Mouse (Mus musculus) E14TG2a.4 (cell line): Measurements from ENCODE around the gene Ctf2.
A peak's percentile ranks its signal among the peaks of the same experiment; 100 is the strongest.

ENCODE experiments used
- H3K27me3 ChIP-seq: 2 replicates; pipeline ENCODE4 v1.6.1; 2014; ENCODE audit warnings: low read length, control low read depth; ENCODE audit not compliant: insufficient read depth
- H3K36me3 ChIP-seq: 2 replicates; pipeline ENCODE4 v1.6.1; 2014; ENCODE audit warnings: low read length, control low read depth; ENCODE audit not compliant: insufficient read depth
- H3K4me1 ChIP-seq: replicated peaks from 2 replicates; pipeline ENCODE4 v1.6.1; 2014; ENCODE audit warnings: low read depth, low read length, control low read depth
- H3K4me3 ChIP-seq: replicated peaks from 2 replicates; pipeline ENCODE4 v1.5.1; 2014; ENCODE audit warnings: mild to moderate bottlenecking, low read length
- H3K9me3 ChIP-seq: 2 replicates; pipeline ENCODE4 v1.6.1; 2014; ENCODE audit warnings: low read length, control low read depth
- CTCF ChIP-seq: conservative IDR thresholded peaks from 2 replicates; pipeline ENCODE4 v1.5.1; 2014; ENCODE audit warnings: low read length
- NANOG ChIP-seq: IDR thresholded peaks from 2 replicates; pipeline ENCODE4 v1.6.1; 2014; ENCODE audit warnings: borderline replicate concordance, low read length, mixed read lengths
- POU5F1 ChIP-seq: IDR thresholded peaks from 2 replicates; pipeline ENCODE4 v1.6.1; 2014; ENCODE audit warnings: low read length, borderline replicate concordance

The Ctf2 gene

DNA sequence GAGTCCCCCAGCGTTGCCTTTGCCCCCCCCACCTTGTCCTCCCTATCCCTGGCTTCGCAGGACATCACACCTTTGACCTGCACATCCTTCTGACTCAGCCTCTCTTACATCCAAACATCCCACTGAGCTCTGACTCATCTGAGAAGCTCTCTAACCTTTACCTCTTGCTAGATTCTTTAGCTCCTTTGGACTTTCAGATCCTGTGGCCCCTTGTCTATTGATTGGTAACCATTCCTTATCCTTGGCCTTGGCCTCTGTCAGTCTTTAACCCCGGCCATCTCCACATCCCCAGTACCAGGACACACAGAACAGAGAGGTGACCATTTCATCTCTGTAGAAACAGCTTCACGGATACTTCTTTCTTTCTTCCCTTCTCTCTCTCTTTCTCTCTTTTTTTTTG, 1.8 kb downstream of the Ctf2 start:
- no peak overlapping the region for H3K4me3 ChIP-seq
- TF ChIP-seq POU5F1 (no peak), CTCF (no peak), NANOG (no peak)
- H3K9me3 ChIP-seq = no peaks in the 10 kb centered on the region
- H3K36me3 ChIP-seq = no peaks in the 10 kb centered on the region
- H3K4me1 ChIP-seq = peaks cover 25% of the 10 kb centered on the region
- 0 out of 2 replicates have a peak, but pooled peaks cover 8% of the 10 kb centered on the region for H3K27me3 ChIP-seq

DNA sequence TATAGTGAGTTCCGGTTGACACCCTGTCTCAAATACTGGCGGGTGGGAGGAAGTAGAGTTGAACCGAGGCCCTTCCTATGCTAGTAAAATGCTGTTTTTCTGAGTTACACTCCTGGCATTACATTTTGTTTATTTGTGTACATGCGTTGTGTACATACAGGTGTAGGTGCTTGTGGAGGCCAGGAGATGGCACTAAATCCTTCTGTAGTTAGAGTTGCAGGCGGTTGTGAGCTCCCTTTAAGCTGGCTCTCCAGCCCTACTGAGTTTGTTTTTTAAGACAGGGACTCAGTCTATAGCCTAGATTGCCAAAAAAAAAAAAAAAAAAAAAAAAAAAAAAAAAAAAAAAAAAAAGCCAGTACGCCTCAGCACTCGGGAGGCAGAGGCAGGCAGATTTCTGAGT, 4.1 kb downstream of the Ctf2 start:
- Histone ChIP-seq H3K36me3 (no peaks in the 10 kb centered on the region), H3K27me3 (0 out of 2 replicates have a peak, but pooled peaks cover 8% of the 10 kb centered on the region), H3K9me3 (no peaks in the 10 kb centered on the region), H3K4me1 (peaks cover 44% of the 10 kb centered on the region), H3K4me3 (no peak overlapping the region)
- TF ChIP-seq POU5F1 (no peak), NANOG (no peak), CTCF (peak; percentile 45)

DNA sequence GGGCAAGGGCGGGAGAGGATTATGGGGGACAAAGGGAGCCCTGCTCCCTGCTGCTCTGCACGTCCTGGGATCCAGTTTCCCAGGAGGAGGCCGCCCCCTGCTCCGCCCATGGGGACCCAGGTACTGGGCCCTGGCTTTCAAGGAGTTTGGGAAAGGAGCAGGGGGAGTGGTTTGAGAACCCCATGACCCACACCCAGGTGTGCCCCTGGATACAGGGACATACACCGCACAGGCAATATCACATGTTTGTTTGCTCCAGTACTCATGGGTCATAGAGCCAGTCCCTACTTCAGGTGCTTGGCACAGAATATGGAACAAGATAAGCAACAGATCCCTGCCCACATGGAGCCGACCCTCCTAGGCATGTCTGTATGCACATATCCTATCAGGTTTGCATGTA, 6.0 kb downstream of the Ctf2 start:
- Histone ChIP-seq H3K36me3 (no peaks in the 10 kb centered on the region), H3K4me3 (peak overlapping the region; percentile 26), H3K4me1 (peaks cover 44% of the 10 kb centered on the region), H3K9me3 (no peaks in the 10 kb centered on the region), H3K27me3 (0 out of 2 replicates have a peak, but pooled peaks cover 4% of the 10 kb centered on the region)
- no peak for TF ChIP-seq POU5F1
- no peak for TF ChIP-seq CTCF

DNA sequence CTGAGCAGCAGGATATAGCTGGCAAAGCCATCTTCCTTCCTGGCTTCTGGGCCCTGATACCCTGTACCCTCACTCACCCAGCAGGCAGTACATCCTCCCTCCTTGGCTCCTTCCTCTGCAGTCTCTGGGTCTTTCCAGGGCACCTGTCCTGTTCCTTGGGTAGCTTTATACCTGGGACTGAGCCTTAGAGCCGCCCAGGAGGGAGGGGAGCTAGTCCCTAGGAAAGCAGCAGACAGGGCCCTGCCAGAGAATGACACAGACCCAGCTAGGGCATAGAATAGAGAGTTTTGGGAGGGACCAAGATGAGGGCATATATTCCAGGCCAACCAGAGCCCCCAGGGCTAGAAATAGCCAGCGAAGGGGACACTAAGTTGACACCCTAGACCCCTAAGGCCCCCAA, 6.5 kb downstream of the Ctf2 start:
- Histone ChIP-seq H3K36me3 (no peaks in the 10 kb centered on the region), H3K4me3 (peak overlapping the region; percentile 26), H3K4me1 (peaks cover 44% of the 10 kb centered on the region), H3K27me3 (0 out of 2 replicates have a peak, but pooled peaks cover 4% of the 10 kb centered on the region), H3K9me3 (no peaks in the 10 kb centered on the region)
- no peak for TF ChIP-seq CTCF

DNA sequence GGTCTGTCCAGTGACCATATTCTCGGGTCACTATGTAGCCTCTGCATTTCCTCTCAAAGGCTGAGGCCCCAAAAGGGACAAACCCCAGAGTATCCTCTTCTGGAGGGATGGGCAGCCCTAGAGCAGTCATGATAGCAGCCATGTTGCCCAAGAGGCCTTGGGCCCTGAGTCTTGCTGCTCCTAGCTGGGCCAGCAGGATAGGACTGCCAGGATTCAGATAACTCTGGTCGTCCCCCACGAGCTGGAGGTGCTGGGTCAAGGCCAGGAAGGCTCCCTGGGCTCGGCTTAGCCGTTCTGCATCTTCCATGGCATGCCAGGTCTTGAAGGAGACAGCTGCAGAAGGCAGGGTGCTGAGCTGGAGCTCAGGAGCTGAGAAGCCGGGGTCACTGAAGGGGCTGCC, 12.7 kb downstream of the Ctf2 start:
- no peak overlapping the region for H3K4me3 ChIP-seq
- TF ChIP-seq CTCF = no peak
- no peak for TF ChIP-seq POU5F1
- no peak for TF ChIP-seq NANOG
- no peaks in the 10 kb centered on the region for H3K9me3 ChIP-seq
- H3K36me3 ChIP-seq = 0 out of 2 replicates have a peak, but pooled peaks cover 5% of the 10 kb centered on the region
- H3K27me3 ChIP-seq = peaks cover 21% of the 10 kb centered on the region
- peaks cover 39% of the 10 kb centered on the region for H3K4me1 ChIP-seq

DNA sequence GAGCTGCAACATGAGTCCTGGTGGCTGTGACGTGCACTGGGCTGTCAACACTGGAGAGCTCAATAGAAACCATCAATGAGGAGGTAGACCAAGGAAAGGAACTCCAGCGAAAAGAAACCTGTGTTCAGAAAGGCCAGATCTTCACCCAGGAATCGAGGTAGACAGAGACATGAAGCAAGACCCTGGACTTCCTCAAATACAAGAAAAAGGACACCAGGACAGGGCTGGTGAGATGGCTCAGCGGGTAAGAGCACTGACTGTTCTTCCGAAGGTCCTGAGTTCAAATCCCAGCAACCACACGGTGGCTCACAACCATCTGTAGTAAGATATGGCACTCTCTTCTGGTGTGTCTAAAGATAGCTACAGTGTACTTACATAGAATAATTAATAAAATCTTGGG, 13.6 kb downstream of the Ctf2 start:
- no peak overlapping the region for H3K4me3 ChIP-seq
- peaks cover 21% of the 10 kb centered on the region for H3K27me3 ChIP-seq
- 0 out of 2 replicates have a peak, but pooled peaks cover 5% of the 10 kb centered on the region for H3K36me3 ChIP-seq
- peaks cover 36% of the 10 kb centered on the region for H3K4me1 ChIP-seq
- no peaks in the 10 kb centered on the region for H3K9me3 ChIP-seq
- no peak for TF ChIP-seq NANOG
- TF ChIP-seq CTCF = no peak
- TF ChIP-seq POU5F1 = no peak

DNA sequence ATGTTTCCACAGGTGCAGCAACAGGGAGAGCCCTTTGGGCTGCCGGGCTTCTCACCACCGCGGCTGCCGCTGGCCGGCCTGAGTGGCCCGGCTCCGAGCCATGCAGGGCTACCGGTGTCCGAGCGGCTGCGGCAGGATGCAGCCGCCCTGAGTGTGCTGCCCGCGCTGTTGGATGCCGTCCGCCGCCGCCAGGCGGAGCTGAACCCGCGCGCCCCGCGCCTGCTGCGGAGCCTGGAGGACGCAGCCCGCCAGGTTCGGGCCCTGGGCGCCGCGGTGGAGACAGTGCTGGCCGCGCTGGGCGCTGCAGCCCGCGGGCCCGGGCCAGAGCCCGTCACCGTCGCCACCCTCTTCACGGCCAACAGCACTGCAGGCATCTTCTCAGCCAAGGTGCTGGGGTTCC, 15.0 kb downstream of the Ctf2 start:
- Histone ChIP-seq H3K4me3 (peak overlapping the region; percentile 79), H3K9me3 (no peaks in the 10 kb centered on the region), H3K4me1 (peaks cover 40% of the 10 kb centered on the region), H3K36me3 (0 out of 2 replicates have a peak, but pooled peaks cover 5% of the 10 kb centered on the region), H3K27me3 (peaks cover 21% of the 10 kb centered on the region)
- TF ChIP-seq CTCF (no peak), POU5F1 (no peak), NANOG (no peak)

DNA sequence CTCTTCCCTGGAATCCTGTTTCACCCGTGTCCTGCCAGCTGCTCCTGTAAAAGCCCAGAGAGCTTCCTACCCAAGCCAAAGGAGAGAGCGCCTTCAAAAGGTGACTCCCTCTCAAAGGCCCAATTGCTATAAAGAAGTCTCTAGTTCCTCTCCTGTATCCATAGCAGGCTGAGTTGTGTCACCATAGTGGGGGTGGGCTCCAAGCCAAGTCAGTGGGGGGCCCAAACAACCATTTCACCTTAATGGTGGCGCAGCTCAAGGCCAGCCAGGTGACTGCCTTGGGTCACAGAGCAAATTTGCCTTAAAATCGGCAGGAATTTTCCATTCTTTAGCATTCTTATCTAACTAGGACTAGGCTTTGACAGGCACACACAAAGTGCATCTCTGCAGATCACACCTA, 17.1 kb downstream of the Ctf2 start:
- H3K4me3 ChIP-seq = no peak overlapping the region
- 0 out of 2 replicates have a peak, but pooled peaks cover 5% of the 10 kb centered on the region for H3K36me3 ChIP-seq
- TF ChIP-seq POU5F1 = no peak
- TF ChIP-seq CTCF = no peak
- no peak for TF ChIP-seq NANOG
- peaks cover 21% of the 10 kb centered on the region for H3K27me3 ChIP-seq
- H3K4me1 ChIP-seq = peaks cover 56% of the 10 kb centered on the region
- no peaks in the 10 kb centered on the region for H3K9me3 ChIP-seq

DNA sequence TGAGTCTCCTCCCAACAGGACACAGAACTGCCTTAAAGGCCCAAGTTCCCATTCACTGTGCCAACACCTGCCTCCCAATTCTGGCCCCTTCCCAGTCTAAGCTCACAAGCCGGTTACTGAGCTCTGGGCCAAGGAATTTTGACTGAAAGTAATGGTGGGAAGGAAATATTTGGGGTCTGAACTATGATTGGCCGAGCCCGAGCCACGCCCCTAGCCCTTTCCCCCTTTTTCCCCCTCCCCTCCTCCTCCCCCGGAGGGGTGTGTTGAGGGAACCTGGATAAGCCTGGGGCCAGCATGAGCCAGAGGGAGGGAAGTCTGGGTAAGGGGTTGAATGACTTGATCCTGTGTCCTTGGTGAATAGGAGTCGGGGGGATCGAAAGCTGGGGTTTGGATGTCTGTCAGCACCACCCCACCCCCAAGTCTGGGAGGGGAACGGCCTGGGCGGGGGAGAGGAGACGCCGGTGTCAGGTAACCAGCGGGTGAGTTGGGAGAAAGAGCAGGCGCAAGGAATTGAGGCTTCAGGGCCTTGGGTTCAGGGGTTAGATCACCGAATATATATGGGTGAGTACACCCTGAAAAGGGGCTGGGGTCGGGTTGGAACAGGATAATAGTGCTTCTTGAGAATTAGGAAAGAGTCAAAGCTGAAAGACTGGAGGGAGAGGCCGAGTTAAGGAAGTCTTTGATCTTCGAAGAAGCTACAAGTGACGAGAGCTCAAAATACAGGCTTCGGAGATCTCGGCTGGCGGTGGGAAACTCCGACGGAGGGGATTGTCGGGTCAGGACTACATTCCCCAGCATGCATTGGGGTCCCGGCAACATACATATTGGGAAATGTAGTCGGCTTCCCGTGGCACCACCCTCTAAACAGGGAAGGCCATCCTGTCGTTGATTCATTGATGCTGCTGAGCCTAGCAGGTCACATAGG, 19.2 kb downstream of the Ctf2 start, which contains the start of gene Ctf1:
Gene Ctf1 (plus strand): TSS at position 276 of the 925 bp plus-strand sequence.
- H3K4me3 ChIP-seq = peak within 1 kb of the TSS; percentile 76
- 0 out of 2 replicates have a peak, but pooled peaks cover 5% of the 10 kb centered on the region for H3K36me3 ChIP-seq
- H3K27me3 ChIP-seq = peaks cover 15% of the 10 kb centered on the region
- TF ChIP-seq NANOG (no peak), CTCF (no peak), POU5F1 (no peak)
- H3K9me3 ChIP-seq = no peaks in the 10 kb centered on the region
- H3K4me1 ChIP-seq = peaks cover 61% of the 10 kb centered on the region
